Comparison of ENCODE assay signal across 20 mouse cellular contexts in the genomic region with DNA sequence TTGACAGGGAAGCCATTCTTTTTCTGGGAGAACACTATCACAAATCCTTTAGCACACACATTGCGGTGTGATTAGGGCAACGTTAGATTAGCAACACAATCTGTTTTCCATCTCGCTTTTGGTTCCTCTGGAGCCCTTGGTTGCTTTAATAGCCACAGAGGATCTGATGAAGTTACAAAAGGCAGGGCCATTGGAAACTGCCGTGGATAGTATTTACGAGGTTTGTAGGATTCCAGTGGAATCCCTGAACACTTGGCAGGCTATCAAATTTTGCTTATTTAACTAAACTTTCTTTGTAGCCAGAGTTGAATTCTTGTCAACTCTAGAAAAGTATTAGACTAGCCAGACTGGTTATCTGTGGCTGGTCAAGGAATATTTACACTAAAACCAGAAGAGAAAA.
"Had no signal": no experiment of that assay in that cellular context is flagged by ENCODE, and none has a peak within 500 bp of the region (broad histone marks: within the 10 kb centered on the region; RNA-seq: fewer than 3 reads in every experiment).

No protein-coding gene starts in this region.

- H3K27me3 ChIP-seq: lung, embryonic 15.5 days; midbrain, embryonic 12.5 days; neural tube, embryonic 13.5 days; neural tube, embryonic 15.5 days had no signal

- ATAC-seq: lung, postnatal 0 days; midbrain, embryonic 16.5 days had no signal

- H3K4me1 ChIP-seq: midbrain, embryonic 10.5 days; midbrain, embryonic 12.5 days; neural tube, embryonic 13.5 days had no signal

- H3K36me3 ChIP-seq: lung, embryonic 15.5 days; midbrain, embryonic 10.5 days; midbrain, embryonic 12.5 days; neural tube, embryonic 13.5 days; neural tube, embryonic 15.5 days had no signal

- H3K27ac ChIP-seq: lung, embryonic 15.5 days; midbrain, embryonic 10.5 days; midbrain, embryonic 12.5 days; neural tube, embryonic 13.5 days; neural tube, embryonic 15.5 days had no signal

- H3K9ac ChIP-seq: lung, embryonic 15.5 days; midbrain, embryonic 12.5 days; neural tube, embryonic 13.5 days; neural tube, embryonic 15.5 days had no signal

- H3K4me3 ChIP-seq: lung, embryonic 15.5 days; midbrain, embryonic 10.5 days; midbrain, embryonic 12.5 days; myocyte; neural tube, embryonic 13.5 days; neural tube, embryonic 15.5 days had no signal

- H3K4me2 ChIP-seq: lung, embryonic 15.5 days; midbrain, embryonic 12.5 days; neural tube, embryonic 13.5 days; neural tube, embryonic 15.5 days had no signal

- DNase-seq: lung, adult 18-20 months; lung, postnatal 14 days; lung, postnatal 36 days; midbrain, embryonic 14.5 days; retina, postnatal 1 day; right cerebral cortex, adult 18-20 months; right cerebral cortex, postnatal 25 days; right cerebral cortex, postnatal 4 days; spleen, adult 18-20 months; thymus, adult 18-20 months; thymus, postnatal 14 days; thymus, postnatal 36 days had no signal

- H3K9me3 ChIP-seq: lung, embryonic 15.5 days; midbrain, embryonic 10.5 days; midbrain, embryonic 12.5 days; neural tube, embryonic 13.5 days; neural tube, embryonic 15.5 days had no signal
